Mouse (Mus musculus): ENCODE results near the gene Gm7030.
"Not testable (repeated sequence)": the region's sequence is repeated elsewhere in the genome, so short reads cannot be mapped to it uniquely, and the experiment has no call there.

The Gm7030 gene

DNA sequence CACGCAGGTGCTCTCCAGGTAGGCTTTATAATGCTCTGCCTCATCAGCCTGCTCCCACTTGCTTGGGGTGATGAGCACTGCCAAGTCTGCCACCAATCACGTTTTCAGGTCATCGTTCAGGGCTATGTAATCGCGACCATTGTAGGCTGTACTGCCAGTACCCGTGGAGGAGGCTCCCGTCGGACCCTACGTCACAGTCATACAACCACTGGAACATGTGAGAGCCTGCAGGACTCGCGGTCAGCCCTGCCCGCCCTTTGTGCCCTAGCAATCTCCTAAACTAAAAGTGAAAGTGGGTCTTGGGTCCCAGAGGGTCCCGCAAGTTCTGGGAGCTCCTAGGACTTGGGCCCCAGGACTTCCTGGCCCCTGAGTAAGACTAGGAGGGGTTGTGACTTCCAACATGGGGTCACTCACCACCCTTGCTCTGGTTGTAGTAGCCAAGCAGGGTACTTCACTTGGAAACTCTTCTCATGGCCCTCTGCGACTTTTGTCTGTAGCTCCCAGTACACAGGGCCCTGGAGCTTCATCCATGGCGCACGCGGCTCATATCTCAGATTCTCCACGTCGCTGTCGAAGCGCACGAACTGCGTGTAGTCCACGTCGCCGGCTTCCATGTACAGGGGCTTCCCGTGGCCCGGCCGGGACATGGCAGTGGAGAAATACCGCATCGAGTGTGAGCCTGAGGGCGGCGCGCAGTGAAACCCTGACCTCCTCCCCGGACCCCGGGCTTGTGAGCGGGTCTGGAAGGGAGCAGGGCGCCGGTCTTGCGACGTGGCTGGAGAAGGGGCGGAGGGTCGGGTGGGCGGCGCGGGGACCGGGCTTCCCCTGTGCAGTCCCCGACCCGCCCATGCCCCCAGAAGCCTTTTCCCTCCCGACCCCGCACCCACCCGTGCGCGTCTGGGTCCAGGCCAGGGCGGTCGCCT is 32.2 kb upstream of the Gm7030 start:
- peaks cover 9% of the 10 kb centered on the region for H3K27me3 ChIP-seq (ENCODE audit: insufficient read depth, low read length)
- H3K4me1 ChIP-seq (replicated peaks; ENCODE audit: low read depth, low read length), result no peaks in the 10 kb centered on the region
- H3K9me3 ChIP-seq (ENCODE audit: low read length), result no peaks in the 10 kb centered on the region
- no peak for TF ChIP-seq CTCF (conservative IDR thresholded peaks at IDR 0.05; ENCODE audit: low read length)
- TF ChIP-seq POU5F1 (IDR thresholded peaks at IDR 0.05; ENCODE audit: borderline replicate concordance, low read length), result no peak
- no peak for TF ChIP-seq NANOG (IDR thresholded peaks at IDR 0.05; ENCODE audit: borderline replicate concordance, low read length)
- no peaks in the 10 kb centered on the region for H3K36me3 ChIP-seq (ENCODE audit: insufficient read depth, low read length)
- peak overlapping the region; percentile 55 for H3K4me3 ChIP-seq (replicated peaks; ENCODE audit: low read length)

DNA sequence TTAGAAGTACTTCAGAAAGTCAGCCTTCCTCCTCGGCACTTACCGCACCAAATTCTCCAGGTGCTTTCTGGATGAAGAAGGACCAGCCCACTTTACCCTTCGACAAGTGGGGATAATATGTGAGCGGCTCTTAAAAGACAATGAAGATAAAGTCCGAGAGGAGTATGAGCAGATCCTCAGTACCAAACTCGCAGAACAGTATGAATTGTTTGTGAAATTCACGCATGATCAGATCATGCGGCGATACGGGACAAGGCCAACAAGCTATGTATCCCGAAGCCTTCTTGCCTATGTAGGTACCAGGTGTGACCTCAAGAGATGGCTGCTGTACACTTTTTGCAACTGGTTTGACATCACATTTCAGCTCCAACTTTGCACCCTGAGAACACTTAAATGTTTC is 29.0 kb upstream of the Gm7030 start:
- H3K36me3 ChIP-seq (ENCODE audit: insufficient read depth, low read length); H3K4me3 ChIP-seq (replicated peaks; ENCODE audit: low read length); H3K27me3 ChIP-seq (ENCODE audit: insufficient read depth, low read length); H3K4me1 ChIP-seq (replicated peaks; ENCODE audit: low read depth, low read length); H3K9me3 ChIP-seq (ENCODE audit: low read length): not testable (repeated sequence)

DNA sequence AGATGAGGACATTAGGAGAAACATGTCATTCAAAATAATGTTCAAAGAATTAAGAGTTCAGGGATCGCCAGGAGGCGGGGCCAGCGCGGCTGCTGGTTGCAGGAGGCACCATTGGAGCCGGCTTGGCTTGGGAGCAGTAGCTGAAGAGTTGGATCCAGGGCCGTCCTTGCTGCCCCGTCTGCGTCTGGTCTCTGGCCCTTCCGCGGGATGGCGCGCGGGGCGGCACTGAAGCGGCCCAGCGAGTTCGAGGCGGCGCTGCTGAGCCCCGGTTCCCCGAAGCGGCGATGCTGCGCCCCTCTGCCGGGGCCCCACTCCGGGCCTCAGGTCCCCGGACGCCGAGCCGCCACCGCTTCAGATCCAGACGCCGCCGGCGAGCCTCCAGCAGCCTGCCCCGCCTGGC is 28.6 kb upstream of the Gm7030 start:
- not testable (repeated sequence) for H3K4me1 ChIP-seq (replicated peaks; ENCODE audit: low read depth, low read length); H3K4me3 ChIP-seq (replicated peaks; ENCODE audit: low read length); H3K27me3 ChIP-seq (ENCODE audit: insufficient read depth, low read length); H3K9me3 ChIP-seq (ENCODE audit: low read length); H3K36me3 ChIP-seq (ENCODE audit: insufficient read depth, low read length)

DNA sequence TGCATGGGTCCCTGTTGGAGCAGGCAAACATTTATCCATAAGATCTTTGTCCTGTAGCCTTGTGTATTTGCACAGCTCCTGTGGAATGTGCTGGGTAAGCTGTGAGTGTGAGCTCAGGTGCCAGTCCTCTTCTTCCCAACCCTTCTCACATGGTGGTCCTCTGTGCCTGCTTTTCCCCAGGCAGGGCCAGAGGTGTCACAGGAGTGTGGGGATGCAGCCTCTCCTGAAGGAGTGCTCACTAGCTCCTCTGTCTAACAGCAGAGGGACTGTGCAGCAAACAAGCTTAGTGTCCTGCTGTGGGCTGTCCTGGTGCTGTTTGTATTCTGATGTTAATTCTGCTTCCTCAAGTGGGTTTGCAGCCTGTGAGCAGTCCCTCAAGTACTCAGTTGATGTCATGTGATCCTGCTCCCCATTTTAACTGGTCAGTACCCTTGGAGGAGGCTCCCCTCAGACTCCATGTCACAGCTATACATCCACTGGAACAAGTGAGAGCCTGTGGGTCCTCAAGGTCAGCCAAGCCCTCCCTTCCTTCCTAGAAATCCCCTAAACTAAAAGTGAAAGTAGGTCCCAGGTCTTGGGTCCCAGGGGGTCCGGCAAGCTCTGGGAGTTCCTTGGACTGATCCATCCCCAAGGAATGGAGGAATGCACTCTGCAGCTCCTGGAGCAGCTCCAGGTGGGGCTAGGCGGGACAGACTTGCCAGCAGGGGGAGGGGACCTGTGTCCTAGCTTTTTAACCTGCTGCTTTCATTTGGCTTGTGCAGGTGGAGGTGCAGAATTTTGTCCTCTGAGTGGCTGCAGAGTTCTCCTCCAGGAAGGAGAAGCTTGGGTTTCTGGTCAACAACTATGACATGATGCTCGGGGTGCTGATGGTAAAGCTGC is 25.3 kb upstream of the Gm7030 start:
- Histone ChIP-seq H3K27me3 (ENCODE audit: insufficient read depth, low read length) (no peaks in the 10 kb centered on the region), H3K4me1 (replicated peaks; ENCODE audit: low read depth, low read length) (no peaks in the 10 kb centered on the region), H3K4me3 (replicated peaks; ENCODE audit: low read length) (no peak overlapping the region), H3K9me3 (ENCODE audit: low read length) (no peaks in the 10 kb centered on the region), H3K36me3 (ENCODE audit: insufficient read depth, low read length) (no peaks in the 10 kb centered on the region)
- TF ChIP-seq NANOG (IDR thresholded peaks at IDR 0.05; ENCODE audit: borderline replicate concordance, low read length), result no peak

DNA sequence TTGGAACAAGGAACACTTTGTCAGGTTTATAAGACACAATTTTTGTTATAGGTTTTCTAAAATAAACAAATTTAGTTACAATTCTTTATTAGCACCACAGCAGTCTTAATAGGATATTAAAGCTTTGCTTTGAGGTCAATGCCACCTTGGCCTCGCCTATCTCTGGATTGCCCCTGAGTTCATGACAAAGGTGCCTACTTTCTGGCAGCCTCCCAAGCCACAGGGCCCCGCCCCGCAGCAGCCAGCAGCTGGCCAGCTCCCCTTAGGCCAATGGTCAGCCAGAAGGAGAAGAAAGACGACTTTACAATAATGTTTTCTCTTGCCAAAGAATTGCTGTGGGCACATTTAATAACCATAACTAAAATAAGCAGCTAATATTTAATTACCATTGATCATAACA is 22.0 kb upstream of the Gm7030 start:
- H3K9me3 ChIP-seq (ENCODE audit: low read length); H3K4me3 ChIP-seq (replicated peaks; ENCODE audit: low read length); H3K27me3 ChIP-seq (ENCODE audit: insufficient read depth, low read length): not testable (repeated sequence)

DNA sequence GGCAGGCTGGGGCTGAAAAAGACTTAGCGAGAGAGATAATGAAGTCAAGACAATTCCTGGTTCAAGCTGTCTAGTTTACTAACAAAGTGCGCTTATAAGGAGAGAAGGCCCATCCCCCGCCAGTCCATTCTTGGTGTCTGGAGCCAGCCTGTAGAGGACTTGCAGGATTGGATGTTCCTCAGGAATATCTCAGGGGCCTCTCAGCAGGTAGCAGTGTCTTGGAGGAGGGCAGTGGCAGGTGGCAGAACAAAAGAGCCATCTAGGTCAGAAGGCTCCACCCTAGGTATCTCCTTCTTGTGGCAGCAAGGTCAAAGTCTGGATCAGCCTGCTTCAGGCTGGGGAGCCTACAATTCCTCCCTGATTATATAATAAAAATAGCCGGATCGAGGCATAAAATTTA is 19.2 kb upstream of the Gm7030 start:
- H3K36me3 ChIP-seq (ENCODE audit: insufficient read depth, low read length); H3K4me1 ChIP-seq (replicated peaks; ENCODE audit: low read depth, low read length); H3K27me3 ChIP-seq (ENCODE audit: insufficient read depth, low read length); H3K4me3 ChIP-seq (replicated peaks; ENCODE audit: low read length); H3K9me3 ChIP-seq (ENCODE audit: low read length): not testable (repeated sequence)

More for the DNA sequence above, 22.0 kb upstream of the Gm7030 start:
- H3K36me3 ChIP-seq (ENCODE audit: insufficient read depth, low read length); H3K4me1 ChIP-seq (replicated peaks; ENCODE audit: low read depth, low read length): not testable (repeated sequence)

DNA sequence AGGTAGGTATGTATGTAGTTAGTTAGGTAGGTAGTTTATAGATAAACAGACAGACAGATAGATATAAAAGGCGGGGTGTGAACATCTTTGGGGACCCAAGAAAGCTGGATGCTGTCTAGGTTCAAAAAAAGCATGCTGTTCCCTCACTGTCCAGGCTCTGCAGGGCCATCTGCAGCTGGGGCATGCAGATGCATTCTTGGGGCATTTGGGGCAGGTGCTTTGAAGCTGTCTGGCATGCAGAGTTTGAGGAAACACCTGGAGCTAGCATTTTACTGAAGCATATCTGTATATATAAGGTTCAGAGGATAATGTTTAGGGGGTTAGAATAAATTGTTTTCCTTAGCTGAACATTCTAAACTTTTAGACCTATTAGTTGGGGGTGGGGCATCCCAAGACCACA is 17.7 kb upstream of the Gm7030 start:
- H3K36me3 ChIP-seq (ENCODE audit: insufficient read depth, low read length); H3K27me3 ChIP-seq (ENCODE audit: insufficient read depth, low read length); H3K4me1 ChIP-seq (replicated peaks; ENCODE audit: low read depth, low read length); H3K9me3 ChIP-seq (ENCODE audit: low read length); H3K4me3 ChIP-seq (replicated peaks; ENCODE audit: low read length): not testable (repeated sequence)

DNA sequence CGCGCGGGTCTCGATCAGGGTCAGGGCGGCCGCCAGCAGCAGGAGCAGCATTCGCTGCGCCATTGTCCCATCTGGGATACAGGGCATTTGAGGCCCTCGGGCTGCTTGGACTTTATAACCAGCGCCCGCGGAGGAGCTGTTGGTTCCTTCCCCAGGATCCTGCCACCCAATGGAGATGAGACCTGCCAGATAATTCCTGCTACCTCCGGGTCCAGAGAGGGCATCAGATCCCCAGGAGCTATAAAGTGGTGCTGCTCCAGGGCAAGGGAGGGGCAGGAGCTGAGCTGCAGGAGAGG is 16.6 kb upstream of the Gm7030 start:
- peak overlapping the region; percentile 77 for H3K4me3 ChIP-seq (replicated peaks; ENCODE audit: low read length)
- not testable (repeated sequence) for H3K27me3 ChIP-seq (ENCODE audit: insufficient read depth, low read length); H3K36me3 ChIP-seq (ENCODE audit: insufficient read depth, low read length); H3K4me1 ChIP-seq (replicated peaks; ENCODE audit: low read depth, low read length); H3K9me3 ChIP-seq (ENCODE audit: low read length)

DNA sequence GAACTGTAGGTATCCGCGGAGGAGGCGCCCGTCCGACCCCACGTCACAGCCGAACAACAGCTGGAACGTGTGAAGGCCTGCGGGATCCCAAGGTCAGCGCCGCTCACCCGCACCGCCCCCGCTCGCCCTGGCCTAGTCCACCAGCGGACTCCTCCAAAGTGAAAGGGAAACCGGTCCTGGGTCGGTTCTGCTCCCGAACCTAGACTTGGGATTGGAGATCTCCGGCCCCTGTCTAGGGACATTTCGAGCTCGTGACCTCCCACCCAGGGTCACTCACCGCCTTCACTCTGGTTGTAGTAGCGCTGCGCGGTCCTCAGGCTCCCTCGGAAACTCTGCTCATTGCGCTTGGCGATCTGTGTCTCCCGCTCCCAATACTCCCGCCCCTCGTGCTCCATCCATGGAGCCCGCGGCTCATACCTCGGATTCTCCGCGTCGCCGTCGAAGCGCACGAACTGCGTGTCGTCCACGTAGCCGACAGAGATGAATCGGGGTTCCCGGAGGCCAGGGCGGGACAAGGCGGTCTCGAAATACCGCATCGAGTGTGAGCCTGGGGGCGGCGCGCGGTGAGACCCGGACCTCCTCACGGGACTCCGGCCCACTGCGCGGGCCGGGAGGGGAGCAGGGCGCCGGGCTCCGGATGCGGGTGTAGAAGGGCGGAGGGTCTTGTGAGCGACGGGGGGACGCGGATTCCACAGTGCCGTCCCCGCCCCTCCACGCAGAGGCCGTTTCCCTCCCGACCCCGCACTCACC is 16.1 kb upstream of the Gm7030 start:
- Histone ChIP-seq H3K27me3 (ENCODE audit: insufficient read depth, low read length) (peaks cover 6% of the 10 kb centered on the region), H3K36me3 (ENCODE audit: insufficient read depth, low read length) (no peaks in the 10 kb centered on the region), H3K9me3 (ENCODE audit: low read length) (no peaks in the 10 kb centered on the region), H3K4me3 (replicated peaks; ENCODE audit: low read length) (peak overlapping the region; percentile 77), H3K4me1 (replicated peaks; ENCODE audit: low read depth, low read length) (no peaks in the 10 kb centered on the region)
- TF ChIP-seq POU5F1 (IDR thresholded peaks at IDR 0.05; ENCODE audit: borderline replicate concordance, low read length) (no peak), NANOG (IDR thresholded peaks at IDR 0.05; ENCODE audit: borderline replicate concordance, low read length) (no peak), CTCF (conservative IDR thresholded peaks at IDR 0.05; ENCODE audit: low read length) (no peak)

DNA sequence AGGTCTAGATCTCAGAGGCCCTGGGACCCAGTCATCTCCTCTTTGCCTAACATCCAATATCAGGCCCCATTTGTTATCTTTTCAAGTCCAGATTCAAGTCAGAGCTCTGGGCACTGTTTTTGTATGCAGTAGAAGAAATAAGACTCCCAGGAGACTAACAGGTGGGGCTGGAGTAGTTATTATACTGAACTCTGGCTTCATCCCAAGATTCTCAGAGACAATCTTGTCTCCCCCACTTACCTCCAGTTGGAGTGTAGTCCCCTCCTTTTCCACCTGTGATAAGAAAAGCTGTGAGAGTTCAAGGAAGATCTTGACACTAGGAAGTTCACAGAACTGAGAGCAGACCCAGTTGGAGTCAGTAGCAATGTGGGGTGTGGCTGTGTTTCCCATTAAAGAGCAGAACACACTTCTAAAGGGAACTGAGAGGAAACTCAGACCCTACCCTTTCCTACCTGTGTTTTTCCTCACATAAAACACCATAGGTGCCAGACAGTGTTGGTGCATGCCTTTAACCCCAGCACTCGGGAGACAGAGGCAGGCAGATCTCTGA is 7.1 kb upstream of the Gm7030 start:
- not testable (repeated sequence) for H3K36me3 ChIP-seq (ENCODE audit: insufficient read depth, low read length); H3K9me3 ChIP-seq (ENCODE audit: low read length); H3K4me1 ChIP-seq (replicated peaks; ENCODE audit: low read depth, low read length); H3K4me3 ChIP-seq (replicated peaks; ENCODE audit: low read length)
- H3K27me3 ChIP-seq (ENCODE audit: insufficient read depth, low read length), result peaks cover 55% of the 10 kb centered on the region

DNA sequence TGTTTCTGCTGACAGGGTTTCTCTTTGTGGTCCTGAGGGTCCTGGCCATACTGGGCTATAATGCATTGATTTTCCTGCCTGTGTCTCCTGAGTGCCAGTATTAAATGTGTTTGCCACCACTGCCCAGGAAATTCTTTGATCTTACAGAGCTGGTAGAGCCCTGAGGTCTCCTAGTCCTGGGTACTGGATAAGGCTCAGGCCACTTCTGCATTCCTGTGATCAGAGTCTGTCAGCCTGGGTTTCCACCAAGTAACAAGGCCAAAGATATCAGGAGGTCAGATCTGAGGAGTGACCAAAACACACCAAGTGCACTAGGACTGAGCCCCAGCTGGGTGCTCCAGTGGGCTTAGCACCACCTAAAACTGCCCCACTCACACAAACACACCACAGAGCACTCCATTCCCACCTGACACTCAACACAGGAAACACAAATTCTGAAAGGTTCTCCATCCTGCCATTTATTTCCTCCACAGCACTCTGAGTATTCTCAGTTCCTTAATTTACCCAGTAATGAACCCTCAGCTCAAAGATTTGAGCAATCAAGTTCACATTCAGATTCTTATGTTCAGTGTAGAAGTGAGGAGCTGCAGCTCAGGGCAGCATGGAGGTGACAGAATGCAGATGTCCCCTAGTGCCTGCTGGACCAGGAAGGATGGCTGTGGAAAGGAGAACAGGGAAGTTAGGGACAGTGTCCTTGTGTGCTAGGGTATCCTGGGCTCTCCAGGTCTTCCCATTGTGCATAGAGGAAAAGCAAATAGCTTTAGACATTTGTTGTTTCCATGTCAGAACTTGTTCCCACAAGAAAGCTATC is 6.4 kb upstream of the Gm7030 start:
- not testable (repeated sequence) for H3K4me1 ChIP-seq (replicated peaks; ENCODE audit: low read depth, low read length); H3K36me3 ChIP-seq (ENCODE audit: insufficient read depth, low read length); H3K4me3 ChIP-seq (replicated peaks; ENCODE audit: low read length); H3K9me3 ChIP-seq (ENCODE audit: low read length)
- H3K27me3 ChIP-seq (ENCODE audit: insufficient read depth, low read length), result peaks cover 56% of the 10 kb centered on the region
